Mouse (Mus musculus): ENCODE measurements around the gene Nckap1l. TPM values are rescaled to one million over a fixed set of nuclear protein-coding genes. Genes with fewer than 3 reads are reported as not detected.

Gene Nckap1l
- polyA plus RNA-seq, 1 experiment from 2014 or later = 55.5 TPM

GRCm38 (mm10) chr15:103500723-103501122 is 47.1 kb downstream of the Nckap1l start:
- DNase-seq (ENCODE audit: low spot score) = no peak

GRCm38 (mm10) chr15:103501186-103501585 is 47.6 kb downstream of the Nckap1l start:
- no peak for DNase-seq (ENCODE audit: low spot score)

GRCm38 (mm10) chr15:103502435-103503250 is 49.0 kb downstream of the Nckap1l start, which contains the start of gene Pde1b:
Gene Pde1b, plus strand, starts transcription at chr15:103503034.
- peak; percentile 72 for DNase-seq (ENCODE audit: low spot score)

DNA sequence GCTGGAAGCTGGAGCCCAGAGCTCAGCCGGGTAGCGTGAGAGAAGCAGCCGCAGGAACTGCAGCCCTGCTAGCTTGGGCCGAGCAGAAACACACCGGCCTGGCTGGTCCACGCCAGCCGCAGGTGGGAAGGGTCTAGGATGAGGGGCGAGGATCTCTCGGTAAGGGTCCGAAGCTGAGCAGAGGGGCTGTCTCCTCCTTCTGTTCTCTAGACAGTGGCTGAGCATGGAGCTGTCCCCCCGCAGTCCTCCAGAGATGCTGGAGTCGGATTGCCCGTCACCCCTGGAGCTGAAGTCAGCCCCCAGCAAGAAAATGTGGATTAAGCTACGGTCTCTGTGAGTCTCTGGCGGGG is 49.6 kb downstream of the Nckap1l start:
- no peak for DNase-seq (ENCODE audit: low spot score)

- DNase-seq (ENCODE audit: low spot score) = no peak
These were observed 50.1 kb downstream of the Nckap1l start for GRCm38 (mm10) chr15:103503660-103504059.

- no peak for DNase-seq (ENCODE audit: low spot score)
These were observed 55.7 kb downstream of the Nckap1l start for GRCm38 (mm10) chr15:103509317-103509716.

DNA sequence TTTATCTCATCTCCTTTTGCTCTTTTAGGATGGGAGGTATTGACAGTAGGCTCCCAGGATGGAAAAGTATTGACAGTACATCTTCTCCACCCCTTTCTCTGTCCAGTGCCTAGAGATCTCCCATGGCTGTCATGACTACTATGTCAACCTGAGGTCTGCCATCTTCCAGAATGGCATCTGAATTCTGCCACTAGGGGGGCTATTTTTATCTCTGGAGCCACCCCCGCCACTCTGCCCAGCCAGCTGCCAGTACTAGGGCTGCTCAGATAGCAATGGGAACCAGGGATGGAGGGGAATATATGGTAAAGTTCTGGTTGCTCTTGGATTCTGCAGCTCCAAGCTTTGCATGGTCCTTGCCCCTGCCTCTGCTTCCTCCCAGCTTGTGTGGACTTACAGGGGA is 58.1 kb downstream of the Nckap1l start:
- no peak for DNase-seq (ENCODE audit: low spot score)

DNA sequence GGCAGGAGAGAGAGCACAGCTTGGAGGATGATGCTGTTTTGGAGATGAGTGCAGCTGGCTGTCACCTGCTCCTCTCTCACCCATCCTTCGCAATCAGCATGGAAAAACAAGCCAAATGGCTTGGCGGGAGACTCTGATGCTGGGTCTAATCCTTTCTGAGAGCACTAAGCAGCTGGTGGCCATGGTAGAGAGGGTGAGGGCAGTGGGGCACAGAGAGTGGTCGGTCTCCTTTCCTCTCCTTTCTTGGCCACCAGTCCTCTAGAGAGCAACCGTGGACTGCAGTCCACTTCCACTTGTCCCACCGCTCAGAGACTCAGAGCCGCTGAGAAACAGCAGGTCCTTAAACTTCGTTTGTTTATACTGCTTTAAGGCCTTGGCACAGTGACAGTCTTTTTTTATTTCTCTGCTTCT is 60.0 kb downstream of the Nckap1l start:
- no peak for DNase-seq (ENCODE audit: low spot score)

- peak; percentile 56 for DNase-seq (ENCODE audit: low spot score)
These were observed 60.5 kb downstream of the Nckap1l start for GRCm38 (mm10) chr15:103514119-103514518.

DNA sequence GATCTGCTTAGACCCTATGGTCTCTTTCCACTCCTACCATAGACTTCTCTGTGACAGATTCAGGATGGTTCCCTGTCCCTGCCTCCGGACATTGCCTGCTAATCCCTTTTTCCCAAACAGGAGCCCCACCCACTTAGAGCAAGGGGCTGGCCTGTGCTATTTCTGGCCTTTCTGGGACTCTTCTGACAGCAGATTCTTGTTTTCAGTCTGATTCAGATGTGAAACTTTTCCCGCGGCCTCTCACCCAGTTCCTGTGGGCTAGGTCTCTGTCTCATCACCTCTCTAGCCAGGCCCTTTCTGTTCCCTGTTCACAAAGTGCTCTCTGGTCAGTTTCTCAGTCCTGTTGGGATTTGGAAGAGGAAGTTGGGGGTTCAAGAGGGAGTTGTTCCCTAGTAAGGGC is 61.3 kb downstream of the Nckap1l start:
- no peak for DNase-seq (ENCODE audit: low spot score)

DNA sequence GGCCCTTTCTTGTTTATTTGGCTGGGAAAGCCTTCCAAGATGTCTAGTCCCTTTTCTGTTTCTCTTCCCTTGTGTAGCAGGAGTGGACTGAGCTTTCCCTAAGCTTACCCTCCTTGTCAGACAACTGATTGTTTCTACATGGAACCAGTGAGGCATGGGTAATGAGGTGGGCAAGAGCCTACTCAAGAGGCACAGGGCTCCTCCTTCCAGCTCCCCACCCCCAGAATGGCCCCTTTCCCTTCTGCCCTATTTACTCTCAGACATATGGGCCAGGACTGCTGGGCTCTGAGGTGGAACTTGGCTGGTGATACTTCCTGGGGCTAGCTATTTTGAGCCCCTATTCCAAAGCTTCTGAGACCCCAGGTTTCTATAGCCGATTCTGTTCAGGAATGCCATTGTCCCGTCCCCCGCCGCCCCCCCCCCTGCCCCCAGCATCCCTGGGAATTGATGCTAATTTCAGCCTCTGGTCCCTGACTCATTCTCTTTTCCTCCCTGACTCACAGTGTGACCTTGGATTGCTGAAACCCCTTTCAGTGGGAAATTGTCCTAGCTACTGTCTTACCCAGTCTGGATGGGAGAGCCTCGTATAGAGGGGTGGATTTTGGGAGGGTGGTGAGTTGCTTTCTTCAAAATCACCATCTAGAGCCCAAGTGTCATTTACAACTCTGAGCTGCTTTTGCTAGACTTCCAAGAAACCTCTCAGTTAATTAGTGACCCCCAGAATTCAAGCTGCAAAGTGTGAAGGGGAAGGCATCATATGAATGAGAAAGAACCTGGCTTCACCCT is 65.2 kb downstream of the Nckap1l start:
- no peak for DNase-seq (ENCODE audit: low spot score)

GRCm38 (mm10) chr15:103519386-103520378 is 66.1 kb downstream of the Nckap1l start:
- no peak for DNase-seq (ENCODE audit: low spot score)

- DNase-seq (ENCODE audit: low spot score) = no peak
These were observed 69.0 kb downstream of the Nckap1l start for GRCm38 (mm10) chr15:103522458-103523099.

DNA sequence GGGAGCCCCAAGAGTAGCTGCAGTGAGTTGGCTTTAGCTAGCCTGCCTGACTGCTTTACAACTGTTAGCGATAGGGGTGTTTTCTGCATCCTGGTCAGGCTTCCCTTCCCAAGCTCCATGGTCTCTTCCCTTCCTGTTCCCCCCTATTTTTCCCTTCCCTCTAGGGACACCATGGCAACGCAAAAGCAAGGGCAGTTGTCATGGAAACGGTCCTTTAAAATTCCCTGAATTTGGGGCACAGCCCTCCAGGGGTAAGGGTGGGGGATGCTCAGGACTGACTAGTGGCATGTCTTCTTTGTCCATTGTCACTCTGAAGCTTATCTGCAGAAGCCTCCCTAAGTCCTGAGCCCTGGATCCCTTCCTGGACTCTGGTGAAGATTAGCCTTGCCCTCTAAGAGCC is 69.6 kb downstream of the Nckap1l start:
- no peak for DNase-seq (ENCODE audit: low spot score)

DNA sequence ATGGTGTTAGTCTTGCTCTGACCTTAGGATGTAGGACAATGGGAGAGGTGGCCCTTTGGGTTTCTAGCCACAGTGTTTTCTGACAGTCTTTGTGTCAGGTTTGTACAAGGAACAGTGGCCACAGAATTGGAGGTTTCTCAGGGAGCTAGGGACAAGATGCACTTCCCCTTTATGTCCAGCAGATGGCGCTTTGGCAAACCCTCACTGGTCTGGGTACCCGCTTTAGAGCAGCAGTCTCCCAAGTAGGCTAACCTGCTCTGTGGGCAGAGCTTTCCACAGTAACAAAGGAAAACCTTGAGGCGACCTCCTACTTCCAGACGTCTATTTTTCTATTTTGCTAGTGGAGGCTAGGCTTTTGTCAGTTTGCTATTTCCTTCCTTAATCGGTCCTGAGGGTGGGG is 76.8 kb downstream of the Nckap1l start:
- peak; percentile 51 for DNase-seq (ENCODE audit: low spot score)

DNA sequence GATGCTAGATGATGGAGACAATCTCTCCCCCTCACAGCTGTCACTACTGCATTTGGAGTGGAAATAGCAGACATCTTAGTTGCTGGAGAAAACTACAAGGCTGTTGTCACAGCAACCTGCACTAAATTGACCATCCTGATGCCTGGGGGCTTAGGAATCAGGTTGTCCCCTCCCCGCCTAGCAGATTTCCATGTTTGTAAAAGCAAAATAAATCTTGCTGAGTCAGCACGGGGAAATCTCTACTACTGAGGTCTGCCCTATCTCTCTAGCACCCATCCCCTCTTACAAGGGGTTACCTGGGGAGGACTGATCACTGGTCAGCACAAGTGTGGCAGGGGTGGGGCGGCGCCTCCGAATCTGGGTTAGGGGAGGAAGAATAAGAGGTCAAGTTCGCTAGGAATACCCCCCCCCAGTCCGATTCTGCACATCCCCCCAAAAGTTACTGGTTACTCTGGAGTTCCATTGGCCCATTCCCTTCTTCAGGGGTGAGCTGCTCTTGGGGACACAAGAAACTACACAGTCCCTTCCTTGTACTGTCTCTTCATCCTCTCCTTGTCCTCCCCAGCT is 80.5 kb downstream of the Nckap1l start:
- no peak for DNase-seq (ENCODE audit: low spot score)

- DNase-seq (ENCODE audit: low spot score) = no peak
These were observed 81.4 kb downstream of the Nckap1l start for GRCm38 (mm10) chr15:103535030-103535429.

DNA sequence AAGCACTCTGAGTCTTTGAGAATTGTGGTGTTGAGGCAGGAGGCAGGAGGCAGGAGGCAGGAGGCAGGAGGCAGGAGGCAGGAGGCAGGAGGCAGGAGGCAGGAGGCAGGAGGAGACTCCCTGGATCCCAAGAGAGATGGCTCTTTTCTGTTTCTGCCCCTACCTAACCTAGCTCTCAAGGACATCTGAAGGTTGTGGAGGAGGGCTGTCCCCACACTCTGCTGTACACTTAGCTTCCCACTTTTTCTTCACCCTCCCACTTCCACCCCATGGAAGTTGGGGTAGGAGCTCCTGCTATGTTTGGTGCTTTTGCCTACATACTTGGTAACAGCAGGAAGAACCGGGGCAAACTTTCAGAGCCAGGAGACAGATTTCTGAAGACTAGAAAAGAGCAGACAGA is 82.2 kb downstream of the Nckap1l start:
- DNase-seq (ENCODE audit: low spot score) = no peak

DNA sequence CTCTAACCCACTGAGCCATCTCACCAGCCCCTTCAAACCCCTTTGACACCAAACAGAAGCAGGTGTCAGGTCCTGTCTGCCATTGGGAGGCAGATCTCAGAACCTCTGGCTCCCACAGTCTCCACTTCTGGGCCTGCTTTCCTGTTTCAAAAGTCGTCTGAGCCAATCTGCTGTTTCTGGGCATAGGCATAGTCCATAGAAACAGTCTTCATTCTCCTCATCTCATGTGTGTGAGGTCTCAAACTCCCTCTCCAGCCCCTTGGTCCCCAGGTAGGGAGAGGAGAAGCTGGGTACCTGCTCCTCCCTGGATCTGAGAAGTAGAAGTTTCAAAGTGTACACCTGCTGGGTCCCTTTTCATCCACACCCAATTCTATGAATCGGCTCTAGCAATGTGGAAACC is 82.9 kb downstream of the Nckap1l start:
- no peak for DNase-seq (ENCODE audit: low spot score)

DNA sequence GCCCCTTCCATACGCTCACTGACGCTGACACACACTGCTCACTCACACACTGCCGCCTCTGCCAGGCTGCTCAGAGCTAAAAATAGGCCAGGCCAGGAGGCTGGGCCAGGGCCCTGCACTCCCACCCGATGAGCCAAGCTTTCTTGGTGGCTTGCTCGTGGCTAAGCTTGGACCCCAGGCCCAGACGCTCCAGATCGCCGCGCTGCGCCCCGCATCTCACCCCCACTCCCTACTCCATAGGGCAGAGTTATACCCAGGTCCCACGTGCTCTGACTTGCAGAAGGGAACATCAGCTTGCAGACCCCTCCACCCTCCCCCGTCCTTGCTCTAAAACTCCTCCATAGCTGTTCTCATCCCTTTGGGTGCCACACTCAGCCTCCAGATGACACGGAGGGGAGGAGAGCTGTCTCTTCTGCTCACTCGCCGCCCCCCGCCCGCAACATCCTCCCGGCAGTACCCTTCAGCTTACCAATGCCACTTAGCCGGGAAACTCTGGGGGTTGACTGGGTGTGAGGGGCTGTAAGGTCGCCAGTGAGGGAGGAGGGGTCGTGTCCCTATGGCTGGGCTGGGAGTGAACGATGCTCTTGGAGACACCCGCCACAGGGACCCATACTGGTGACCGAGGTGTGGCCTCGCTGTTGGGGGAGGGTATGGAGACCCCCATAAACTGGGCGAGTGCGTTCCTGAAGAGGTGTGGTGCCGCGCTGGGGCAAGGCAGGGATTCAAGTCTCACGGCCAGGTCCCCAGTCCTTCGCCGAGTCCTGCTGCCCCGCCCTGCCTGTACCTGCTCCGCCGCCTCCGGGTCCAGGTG is 83.6 kb downstream of the Nckap1l start:
- DNase-seq (ENCODE audit: low spot score) = no peak
